Mouse (Mus musculus): ENCODE results near the gene Hbs1l. TPM values are rescaled to one million over a fixed set of nuclear protein-coding genes. Genes with fewer than 3 reads are reported as not detected.

The Hbs1l gene
- total RNA-seq, 2 experiments from 2014 or later: 74.9 to 79.7 TPM

- no peak for DNase-seq (ENCODE audit: low spot score in 2 of 2)
Observed at GRCm38 (mm10) chr10:21301822-21302221, 6.0 kb downstream of the Hbs1l start.

GRCm38 (mm10) chr10:21304672-21305632 lies 9.2 kb downstream of the Hbs1l start:
- no peak for DNase-seq (ENCODE audit: low spot score in 2 of 2)

GRCm38 (mm10) chr10:21313732-21314131 lies 18.0 kb downstream of the Hbs1l start:
- DNase-seq (ENCODE audit: low spot score in 2 of 2): no peak

GRCm38 (mm10) chr10:21316123-21316522 lies 20.3 kb downstream of the Hbs1l start:
- DNase-seq (ENCODE audit: low spot score in 2 of 2): no peak

- no peak for DNase-seq (ENCODE audit: low spot score in 2 of 2)
Observed at GRCm38 (mm10) chr10:21318250-21318649, 22.5 kb downstream of the Hbs1l start.

- DNase-seq (ENCODE audit: low spot score in 2 of 2): no peak
Observed at GRCm38 (mm10) chr10:21318996-21319395, 23.2 kb downstream of the Hbs1l start.

- DNase-seq (ENCODE audit: low spot score in 2 of 2): no peak
Observed at GRCm38 (mm10) chr10:21320601-21321000, 24.8 kb downstream of the Hbs1l start.

- DNase-seq (ENCODE audit: low spot score in 2 of 2): no peak
Observed at GRCm38 (mm10) chr10:21326352-21326751, 30.6 kb downstream of the Hbs1l start.

- DNase-seq (ENCODE audit: low spot score in 2 of 2): no peak
Observed at GRCm38 (mm10) chr10:21327605-21328135, 31.9 kb downstream of the Hbs1l start.

GRCm38 (mm10) chr10:21334349-21335105 lies 38.7 kb downstream of the Hbs1l start:
- DNase-seq (ENCODE audit: low spot score in 2 of 2): no peak

GRCm38 (mm10) chr10:21335534-21335933 lies 39.8 kb downstream of the Hbs1l start:
- no peak for DNase-seq (ENCODE audit: low spot score in 2 of 2)

- no peak for DNase-seq (ENCODE audit: low spot score in 2 of 2)
Observed at GRCm38 (mm10) chr10:21337191-21337590, 41.4 kb downstream of the Hbs1l start.

- DNase-seq (ENCODE audit: low spot score in 2 of 2): no peak
Observed at GRCm38 (mm10) chr10:21341706-21342105, 45.9 kb downstream of the Hbs1l start.

- no peak for DNase-seq (ENCODE audit: low spot score in 2 of 2)
Observed at GRCm38 (mm10) chr10:21342331-21343005, 46.7 kb downstream of the Hbs1l start.

- DNase-seq (ENCODE audit: low spot score in 2 of 2): peak; percentile 31 to 55
Observed at GRCm38 (mm10) chr10:21347332-21347731, 51.6 kb downstream of the Hbs1l start.

- DNase-seq (ENCODE audit: low spot score in 2 of 2): no peak
Observed at GRCm38 (mm10) chr10:21349449-21349848, 53.7 kb downstream of the Hbs1l start.

GRCm38 (mm10) chr10:21349946-21350345 lies 54.2 kb downstream of the Hbs1l start:
- no peak for DNase-seq (ENCODE audit: low spot score in 2 of 2)

- no peak for DNase-seq (ENCODE audit: low spot score in 2 of 2)
Observed at GRCm38 (mm10) chr10:21350531-21351515, 55.0 kb downstream of the Hbs1l start.

GRCm38 (mm10) chr10:21351766-21352165 lies 56.0 kb downstream of the Hbs1l start:
- DNase-seq (ENCODE audit: low spot score in 2 of 2): no peak

GRCm38 (mm10) chr10:21353890-21354289 lies 58.1 kb downstream of the Hbs1l start:
- no peak for DNase-seq (ENCODE audit: low spot score in 2 of 2)

Measured in layer of hippocampus, postnatal 14 days (tissue).